Mouse (Mus musculus) spleen, adult 2 months (tissue): ENCODE data around the gene Adgrg5.

Experiments used
- CTCF ChIP-seq: fragments of 200-500 bp; IDR thresholded peaks from 2 replicates; pipeline ENCODE4 v1.5.1; 2011; ENCODE audit warnings: mild to moderate bottlenecking, inconsistent platforms; ENCODE audit not compliant: insufficient read depth, insufficient read length, insufficient replicate concordance; ENCODE audit errors: extremely low read depth
- POLR2A ChIP-seq: fragments of 200-500 bp; IDR thresholded peaks from 2 replicates; pipeline ENCODE4 v1.6.1; 2011; ENCODE audit warnings: low read depth, low read length, inconsistent platforms

DNA sequence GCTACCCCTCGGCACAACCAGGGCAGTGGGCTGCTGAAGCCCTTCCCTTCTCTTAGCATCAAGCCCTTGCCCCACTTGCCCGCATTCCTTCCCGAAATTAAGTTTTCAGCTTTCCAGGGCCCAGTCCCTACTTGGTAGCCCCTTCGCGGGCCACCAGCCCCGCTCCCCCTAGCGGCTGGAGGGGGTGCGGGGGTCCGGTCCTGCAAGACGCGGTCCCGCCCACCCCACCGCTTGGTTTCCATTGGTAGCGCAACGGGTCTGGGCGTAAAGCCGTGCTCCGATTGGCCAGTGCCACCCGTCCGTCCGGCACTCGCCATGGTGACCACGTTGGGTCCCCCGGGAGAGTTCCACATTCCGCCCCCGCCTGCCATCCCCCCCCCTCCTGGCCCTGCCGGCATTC, 6.1 kb upstream of the Adgrg5 start:
- TF ChIP-seq CTCF: peak; percentile 59; the same call in 1 of the 2 replicates
- no peak for TF ChIP-seq POLR2A
